10 mouse cellular contexts compared by ENCODE assay signal in genomic region chr6:55177060-55177732, GRCm38 (mm10). TPM values are rescaled to one million over a fixed set of nuclear protein-coding genes. Genes with fewer than 3 reads are reported as not detected.
A peak's percentile ranks its signal among the peaks of the same experiment; 100 is the strongest.
DNase-seq lines count a peak whose midpoint lies in the region; ATAC-seq lines count a peak whose summit lies in the region.
"Had no signal": no experiment of that assay in that cellular context is flagged by ENCODE, and none has a peak within 500 bp of the region (broad histone marks: within the 10 kb centered on the region; RNA-seq: fewer than 3 reads in every experiment).

No protein-coding gene starts in this region.

- no peak overlapping the region for H3K4me2 ChIP-seq in hindbrain, embryonic 11.5 days (replicated peaks; ENCODE audit: low read depth, low read length)
- H3K4me2 ChIP-seq in hindbrain, embryonic 16.5 days (ENCODE audit: low read length), result no peak overlapping the region

- WGBS in hindbrain, embryonic 11.5 days, result 36% methylated on average over 12 of the region's 12 CpGs
- WGBS in hindbrain, embryonic 16.5 days, result 33% methylated on average over 12 of the region's 12 CpGs

- no peak for ATAC-seq in hindbrain, embryonic 11.5 days (ENCODE audit: low FRiP score)
- no peak for ATAC-seq in hindbrain, embryonic 16.5 days
- ATAC-seq in granulocyte monocyte progenitor cell, adult 5-6 weeks (replicated peaks; ENCODE audit: poor library complexity, severe bottlenecking), result peak; percentile 46

- H3K27ac ChIP-seq in hindbrain, embryonic 11.5 days (ENCODE audit: low read depth, low read length), result no peak overlapping the region
- no peak overlapping the region for H3K27ac ChIP-seq in hindbrain, embryonic 16.5 days (ENCODE audit: low read depth, low read length)

- H3K27me3 ChIP-seq in hindbrain, embryonic 11.5 days (ENCODE audit: control insufficient read depth, insufficient read depth, low read length), result peaks cover 20% of the 10 kb centered on the region
- peaks cover 4% of the 10 kb centered on the region for H3K27me3 ChIP-seq in hindbrain, embryonic 16.5 days (replicated peaks; ENCODE audit: control insufficient read depth, insufficient read depth, low read length)

- no peak overlapping the region for H3K4me3 ChIP-seq in hindbrain, embryonic 11.5 days (ENCODE audit: low read depth, low read length)
- no peak overlapping the region for H3K4me3 ChIP-seq in hindbrain, embryonic 16.5 days (ENCODE audit: low read length)
- H3K4me3 ChIP-seq: myocyte had no signal

- peak; percentile 56 for DNase-seq in hindbrain, embryonic 11.5 days (ENCODE audit: low spot score)
- DNase-seq in testis, postnatal 10 days (ENCODE audit: low spot score), result peak; percentile 62
- DNase-seq in testis, postnatal 14 days (ENCODE audit: low spot score), result no peak
- peak; percentile 9 to 10 for DNase-seq in thymus, postnatal 36 days
- no peak for DNase-seq in spleen, postnatal 4 days (ENCODE audit: low spot score in 2 of 2)
- DNase-seq in heart, adult 9 months (ENCODE audit: low spot score in 2 of 2), result no peak

- H3K4me1 ChIP-seq in hindbrain, embryonic 11.5 days (replicated peaks; ENCODE audit: control insufficient read depth, insufficient read depth, low read length), result no peaks in the 10 kb centered on the region
- no peaks in the 10 kb centered on the region for H3K4me1 ChIP-seq in hindbrain, embryonic 16.5 days (ENCODE audit: control insufficient read depth, insufficient read depth, low read depth, low read length)

- H3K36me3 ChIP-seq in hindbrain, embryonic 11.5 days (ENCODE audit: control insufficient read depth, insufficient read depth, low read length), result no peaks in the 10 kb centered on the region
- H3K36me3 ChIP-seq in hindbrain, embryonic 16.5 days (ENCODE audit: control insufficient read depth, insufficient read depth, low read length), result no peaks in the 10 kb centered on the region

- no peaks in the 10 kb centered on the region for H3K9me3 ChIP-seq in hindbrain, embryonic 11.5 days (ENCODE audit: control insufficient read depth, low read length)
- no peaks in the 10 kb centered on the region for H3K9me3 ChIP-seq in hindbrain, embryonic 16.5 days (ENCODE audit: control insufficient read depth, low read length)

- no peak overlapping the region for H3K9ac ChIP-seq in hindbrain, embryonic 11.5 days (ENCODE audit: low read depth, low read length)
- H3K9ac ChIP-seq in hindbrain, embryonic 16.5 days (ENCODE audit: low read depth, low read length), result no peak overlapping the region

RNA-seq across cellular contexts. Expression of gene Inmt, which starts 2.4 kb away (rescaled TPM):
- polyA plus RNA-seq in hindbrain, embryonic 11.5 days (2014; fragmentation: Nextera tagmentation; extraction: Ambion mirVana), result 0.28 TPM in 1 of 2 replicates, not detected in the other
- polyA plus RNA-seq in hindbrain, embryonic 16.5 days (2015; fragmentation: Nextera tagmentation; extraction: Ambion mirVana), result not detected in 2 replicates
- total RNA-seq in granulocyte monocyte progenitor cell, adult 5-6 weeks (2014; fragmentation: Nextera tagmentation), result not detected in 2 replicates
- total RNA-seq in granulocyte monocyte progenitor cell, adult 5-6 weeks (2017), result not detected in 2 replicates
- total RNA-seq: hematopoietic stem cell, adult 5-6 weeks had no signal
- polyA plus RNA-seq: myocyte had no signal

RNA-seq across cellular contexts. Expression of gene Mindy4, which starts 26.0 kb away (rescaled TPM):
- polyA plus RNA-seq in hindbrain, embryonic 11.5 days (2014; fragmentation: Nextera tagmentation; extraction: Ambion mirVana), result 11.9 and 12.6 TPM in 2 replicates
- polyA plus RNA-seq in hindbrain, embryonic 16.5 days (2015; fragmentation: Nextera tagmentation; extraction: Ambion mirVana), result 13.0 and 13.5 TPM in 2 replicates
- total RNA-seq in granulocyte monocyte progenitor cell, adult 5-6 weeks (2014; fragmentation: Nextera tagmentation), result 0.99 and 3.3 TPM in 2 replicates
- total RNA-seq in granulocyte monocyte progenitor cell, adult 5-6 weeks (2017), result 2.4 and 3.1 TPM in 2 replicates

RNA-seq across cellular contexts. Expression of gene Crhr2, which starts 44.4 kb away (rescaled TPM):
- 0.15 and 0.31 TPM in 2 replicates for polyA plus RNA-seq in hindbrain, embryonic 11.5 days (2014; fragmentation: Nextera tagmentation; extraction: Ambion mirVana)
- 1.4 and 1.7 TPM in 2 replicates for polyA plus RNA-seq in hindbrain, embryonic 16.5 days (2015; fragmentation: Nextera tagmentation; extraction: Ambion mirVana)
- total RNA-seq in granulocyte monocyte progenitor cell, adult 5-6 weeks (2014; fragmentation: Nextera tagmentation), result not detected in 2 replicates
- total RNA-seq in granulocyte monocyte progenitor cell, adult 5-6 weeks (2017), result not detected in 2 replicates
- total RNA-seq: hematopoietic stem cell, adult 5-6 weeks had no signal
- polyA plus RNA-seq: myocyte had no signal

Comparison
In these comparisons a context has a peak if more than half of its experiments do, and no peak if none do; other contexts are left out.
1. DNase-seq: peak in hindbrain, embryonic 11.5 days (single experiment), testis, postnatal 10 days (single experiment) and thymus, postnatal 36 days (2 of 2); none in testis, postnatal 14 days (single experiment), spleen, postnatal 4 days (0 of 2) and heart, adult 9 months (0 of 2).